Mouse (Mus musculus) embryonic facial prominence, embryonic 12.5 days (tissue): ENCODE data around the gene E330009J07Rik. TPM values are rescaled to one million over a fixed set of nuclear protein-coding genes. Genes with fewer than 3 reads are reported as not detected.
A peak's percentile ranks its signal among the peaks of the same experiment; 100 is the strongest.

Experiments
- ATAC-seq: fragments of 200-750 bp; cut with Nextera tagmentation; 2 replicates; pipeline ENCODE4 v1.8.0; 2017; ENCODE audit not compliant: insufficient number of reproducible peaks, insufficient read depth, low FRiP score, low TSS enrichment
- H3K27ac ChIP-seq: fragments of 300-500 bp; sonication (generic); 2 replicates; pipeline ENCODE4 v1.5.1; 2016; ENCODE audit warnings: mild to moderate bottlenecking
- H3K27me3 ChIP-seq: fragments of 300-500 bp; sonication (generic); 2 replicates; pipeline ENCODE4 v1.6.1; 2016; ENCODE audit warnings: mild to moderate bottlenecking, moderate library complexity
- H3K36me3 ChIP-seq: fragments of 300-500 bp; sonication (generic); 2 replicates; pipeline ENCODE4 v1.6.1; 2016; ENCODE audit warnings: mild to moderate bottlenecking
- H3K4me1 ChIP-seq: fragments of 300-500 bp; sonication (generic); 2 replicates; pipeline ENCODE4 v1.6.1; 2016
- H3K4me2 ChIP-seq: fragments of 300-500 bp; sonication (generic); replicated peaks from 2 replicates; pipeline ENCODE4 v1.6.1; 2016; ENCODE audit warnings: mild to moderate bottlenecking, moderate library complexity
- H3K4me3 ChIP-seq: fragments of 300-500 bp; sonication (generic); 2 replicates; pipeline ENCODE4 v1.5.1; 2016; ENCODE audit warnings: mild to moderate bottlenecking
- H3K9ac ChIP-seq: fragments of 300-500 bp; sonication (generic); 2 replicates; pipeline ENCODE4 v1.6.1; 2016; ENCODE audit warnings: mild to moderate bottlenecking, moderate library complexity
- H3K9me3 ChIP-seq: fragments of 300-500 bp; sonication (generic); 2 replicates; pipeline ENCODE4 v1.6.1; 2016; ENCODE audit warnings: mild to moderate bottlenecking, moderate library complexity
- WGBS: fragments of 180-500 bp; shearing (Covaris S2); methylation state at CpG from one replicate; pipeline ENCODE4 v1.1.7; 2016; 5-methylcytosine and 5-hydroxymethylcytosine counted together
- polyA plus RNA-seq: library from polyadenylated mRNA; unstranded; fragments of >200 nt; fragmentation: Nextera tagmentation; extraction: Ambion mirVana; gene quantifications from 2 replicates; pipeline ENCODE4 v1.2.1, GENCODE M21; 2016

The E330009J07Rik gene
- polyA plus RNA-seq, 1 experiment from 2014 or later = 12.1 TPM

DNA sequence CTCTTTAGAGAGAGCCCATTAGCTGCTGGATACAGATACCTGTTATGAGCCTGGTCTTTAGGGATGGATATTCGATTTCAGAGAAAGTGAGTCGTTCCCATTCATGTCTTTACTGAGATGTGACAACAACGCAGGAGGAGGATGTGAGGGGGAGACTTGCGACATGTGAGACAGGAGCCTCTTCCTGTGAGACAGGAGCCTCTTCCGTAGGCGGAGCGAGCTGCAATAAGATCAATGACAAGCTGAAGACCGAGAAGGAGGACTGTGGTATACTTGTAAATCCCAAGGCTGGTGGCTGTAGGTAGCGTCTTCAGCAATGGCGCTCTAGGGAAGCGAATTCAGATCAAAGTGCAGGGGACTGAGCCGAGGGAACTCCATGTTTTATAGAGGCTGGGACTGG is 3.8 kb upstream of the E330009J07Rik start:
- H3K4me3 ChIP-seq = no peak overlapping the region
- peaks cover 17% of the 10 kb centered on the region for H3K27me3 ChIP-seq
- no peaks in the 10 kb centered on the region for H3K9me3 ChIP-seq
- H3K4me1 ChIP-seq = peaks cover 2% of the 10 kb centered on the region
- H3K36me3 ChIP-seq = no peaks in the 10 kb centered on the region
- no peak overlapping the region for H3K9ac ChIP-seq
- no peak overlapping the region for H3K4me2 ChIP-seq
- WGBS = 46% methylated on average over 12 of the region's 12 CpGs
- ATAC-seq = no peak
- H3K27ac ChIP-seq = no peak overlapping the region

- Histone ChIP-seq H3K9ac (no peak within 1 kb of the TSS), H3K36me3 (no peaks in the 10 kb centered on the region), H3K4me3 (no peak within 1 kb of the TSS), H3K4me2 (no peak within 1 kb of the TSS), H3K9me3 (no peaks in the 10 kb centered on the region), H3K27me3 (peaks cover 17% of the 10 kb centered on the region), H3K4me1 (peaks cover 7% of the 10 kb centered on the region), H3K27ac (no peak within 1 kb of the TSS)
- WGBS = 78% methylated on average over 5 of the region's 5 CpGs
- no peak for ATAC-seq
Measured at GRCm38 (mm10) chr6:40438936-40439335, 3.0 kb upstream of the E330009J07Rik start, which contains the start of gene Wee2. Wee2 (plus strand) TSS chr6:40439088.

DNA sequence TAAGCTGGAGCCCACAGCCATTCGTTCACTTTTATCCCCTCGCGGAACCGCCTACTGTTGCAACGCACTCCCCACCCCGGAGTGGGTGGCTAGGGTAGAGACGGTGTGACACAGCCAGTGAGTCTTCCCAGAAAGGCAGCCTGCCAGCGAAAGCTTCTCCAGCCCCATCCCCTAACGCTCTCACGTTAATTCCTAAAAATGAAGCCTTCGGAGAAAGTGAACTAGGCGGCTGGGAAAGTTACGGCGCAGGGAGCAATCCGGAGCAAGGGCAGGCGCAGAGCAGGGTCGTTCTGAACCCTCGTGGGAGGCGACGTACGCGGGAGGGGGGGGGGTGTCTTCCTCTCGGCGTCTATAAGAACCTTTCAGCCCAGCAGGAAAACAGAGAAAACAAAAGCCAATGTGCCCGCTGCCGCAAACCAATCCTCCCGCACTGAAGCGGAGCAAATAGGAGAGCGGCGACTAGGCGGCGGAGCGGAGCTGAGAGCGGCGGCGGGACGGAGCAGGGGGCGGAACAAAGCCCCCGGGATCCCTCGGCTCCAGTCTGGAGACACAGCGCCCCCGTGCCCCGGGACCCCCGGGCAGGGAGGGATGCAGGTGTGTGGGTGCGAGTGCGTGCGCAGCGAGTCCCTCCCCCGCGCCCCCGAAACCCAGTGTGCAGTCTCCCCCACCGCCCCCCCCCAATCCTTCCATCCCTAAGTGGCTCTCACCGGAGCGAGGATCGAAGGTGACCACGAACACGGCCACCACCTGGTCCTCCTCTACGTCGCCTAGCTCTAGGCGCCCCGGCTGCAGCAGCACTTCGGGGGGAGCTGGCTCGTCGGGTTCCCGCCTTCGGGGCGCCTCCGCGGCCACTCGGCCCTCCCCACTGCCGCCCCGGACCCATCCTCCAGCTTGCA is 536 bp downstream of the E330009J07Rik start:
- Histone ChIP-seq H3K27me3 (peaks cover 9% of the 10 kb centered on the region), H3K9me3 (no peaks in the 10 kb centered on the region), H3K9ac (peak overlapping the region; percentile 64), H3K4me3 (peak overlapping the region; percentile 61), H3K36me3 (no peaks in the 10 kb centered on the region), H3K4me1 (peaks cover 10% of the 10 kb centered on the region), H3K4me2 (peak overlapping the region; percentile 80), H3K27ac (peak overlapping the region; percentile 14)
- ATAC-seq = peak; percentile 76
- under 1% methylated on average over 62 of the region's 72 CpGs for WGBS

DNA sequence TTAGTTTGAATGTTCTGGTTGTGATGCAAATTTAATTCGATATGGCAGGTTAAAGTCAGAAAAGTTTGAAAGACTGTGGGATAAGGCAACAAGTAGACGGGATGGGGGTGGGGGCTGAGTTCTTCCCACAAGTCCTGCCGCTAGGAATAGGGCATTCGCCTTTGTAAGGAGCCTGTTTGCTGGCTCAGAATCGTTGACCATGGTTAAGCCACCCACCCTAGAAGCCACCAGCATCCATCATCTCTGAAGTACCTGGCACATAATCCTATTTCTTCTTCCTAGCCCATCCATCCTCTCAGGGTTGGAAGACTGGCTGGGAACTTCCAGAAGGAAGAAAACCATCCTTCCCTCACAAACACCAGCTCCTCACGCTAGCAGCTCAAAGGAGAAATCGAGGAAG is 1.2 kb downstream of the E330009J07Rik start:
- Histone ChIP-seq H3K27me3 (peaks cover 7% of the 10 kb centered on the region), H3K27ac (no peak overlapping the region; the same call in 1 of the 2 replicates), H3K36me3 (no peaks in the 10 kb centered on the region), H3K4me1 (peaks cover 10% of the 10 kb centered on the region), H3K4me3 (peak overlapping the region; percentile 61), H3K9ac (peak overlapping the region; percentile 64), H3K9me3 (no peaks in the 10 kb centered on the region), H3K4me2 (peak overlapping the region; percentile 80)
- ATAC-seq = no peak
- WGBS = 12% methylated on average over 7 of the region's 7 CpGs

DNA sequence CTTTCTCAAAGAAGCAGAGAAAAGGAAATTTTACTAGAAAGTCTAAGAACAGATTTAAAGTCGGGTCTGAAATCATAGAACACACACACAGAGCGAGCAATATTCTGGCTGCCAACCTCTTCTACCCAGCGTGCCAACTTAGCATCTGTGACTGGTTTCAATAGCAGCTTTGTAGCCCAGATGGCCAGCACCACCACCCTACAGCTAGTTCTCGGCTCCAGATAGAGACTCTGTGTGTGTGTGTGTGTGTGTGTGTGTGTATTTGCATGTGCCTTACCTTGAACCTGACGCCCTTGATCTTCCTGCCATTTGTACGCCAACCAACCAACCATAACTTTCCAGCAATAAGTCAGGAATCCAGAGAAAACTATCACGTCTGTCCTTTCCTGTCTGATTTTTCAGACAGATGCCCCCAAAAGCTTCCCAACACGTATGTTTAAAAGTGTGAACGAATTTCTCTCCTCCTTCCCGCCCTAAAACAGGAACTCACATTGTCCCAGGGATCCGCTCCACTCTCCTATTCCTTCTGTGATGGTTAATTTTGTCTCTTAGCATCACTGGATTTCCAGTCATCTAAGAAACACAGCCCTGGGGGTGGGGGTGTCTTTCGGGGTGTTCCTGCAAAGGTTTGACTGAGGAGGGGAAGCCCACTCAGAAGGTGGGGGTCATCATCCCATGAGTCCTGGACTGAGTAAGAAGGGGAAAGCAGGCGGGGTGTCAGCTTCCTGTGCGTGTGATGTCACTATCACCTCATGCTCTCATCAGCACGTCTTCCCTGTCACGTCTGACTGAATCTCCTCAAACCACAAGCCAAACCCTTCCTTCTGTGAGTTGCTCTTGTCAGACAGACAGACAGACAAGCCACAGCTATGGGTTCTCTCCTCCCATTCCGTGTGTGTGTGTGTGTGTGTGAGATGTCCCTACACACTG is 3.3 kb downstream of the E330009J07Rik start:
- Histone ChIP-seq H3K9me3 (no peaks in the 10 kb centered on the region), H3K4me1 (peaks cover 10% of the 10 kb centered on the region), H3K9ac (no peak overlapping the region), H3K4me3 (no peak overlapping the region), H3K4me2 (no peak overlapping the region), H3K27ac (no peak overlapping the region), H3K36me3 (no peaks in the 10 kb centered on the region), H3K27me3 (peaks cover 4% of the 10 kb centered on the region)
- no peak for ATAC-seq
- 90% methylated on average over 17 of the region's 17 CpGs for WGBS

DNA sequence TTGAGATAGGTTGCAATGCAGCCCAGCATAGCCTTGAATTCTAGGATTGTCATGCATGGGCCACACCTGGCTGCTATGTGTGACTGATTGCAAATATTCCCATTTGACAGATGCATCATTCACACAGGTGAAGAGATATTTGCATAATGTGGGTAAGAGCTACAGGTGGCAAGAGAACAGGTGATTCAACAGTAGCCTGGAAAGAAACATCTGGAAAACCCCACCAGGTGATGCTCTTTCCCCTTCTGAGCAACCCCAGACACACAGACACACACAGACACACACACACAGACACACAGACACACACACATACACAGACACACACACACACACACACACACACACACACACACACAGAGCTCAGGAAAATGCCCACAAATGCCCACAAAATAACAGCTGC is 4.1 kb downstream of the E330009J07Rik start:
- peaks cover 10% of the 10 kb centered on the region for H3K4me1 ChIP-seq
- H3K36me3 ChIP-seq = no peaks in the 10 kb centered on the region
- H3K9ac ChIP-seq = no peak overlapping the region
- no peaks in the 10 kb centered on the region for H3K9me3 ChIP-seq
- no peak overlapping the region for H3K27ac ChIP-seq
- H3K27me3 ChIP-seq = no peaks in the 10 kb centered on the region
- H3K4me3 ChIP-seq = no peak overlapping the region
- H3K4me2 ChIP-seq = no peak overlapping the region
- ATAC-seq = no peak

GRCm38 (mm10) chr6:40431356-40431755 is 4.6 kb downstream of the E330009J07Rik start:
- H3K4me2 ChIP-seq = no peak overlapping the region
- H3K9ac ChIP-seq = no peak overlapping the region
- H3K4me1 ChIP-seq = peaks cover 10% of the 10 kb centered on the region
- H3K27me3 ChIP-seq = no peaks in the 10 kb centered on the region
- H3K4me3 ChIP-seq = no peak overlapping the region
- no peak for ATAC-seq
- H3K9me3 ChIP-seq = no peaks in the 10 kb centered on the region
- no peak overlapping the region for H3K27ac ChIP-seq
- no peaks in the 10 kb centered on the region for H3K36me3 ChIP-seq
- 56% methylated on average over 4 of the region's 4 CpGs for WGBS

DNA sequence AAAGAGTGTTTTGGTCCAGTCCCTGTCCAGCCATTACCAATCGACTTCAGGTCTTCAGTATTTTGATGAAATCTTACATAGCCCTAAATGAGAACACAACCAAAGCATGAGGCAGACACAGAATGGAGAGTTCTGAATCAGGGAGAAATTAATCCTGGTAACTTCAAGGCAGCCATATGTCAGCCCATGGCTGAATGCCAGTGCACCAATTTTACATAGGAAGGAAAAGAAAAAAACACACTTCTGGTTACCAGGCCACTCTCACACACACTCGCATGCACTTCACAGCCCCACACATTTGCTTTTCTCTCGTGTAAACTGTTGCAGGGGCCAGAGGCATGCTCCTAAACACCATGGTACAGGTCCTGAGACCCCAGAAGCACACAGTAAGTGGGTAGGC is 5.1 kb downstream of the E330009J07Rik start:
- ATAC-seq = no peak

GRCm38 (mm10) chr6:40430251-40430650 is 5.7 kb downstream of the E330009J07Rik start:
- 91% methylated on average over 3 of the region's 3 CpGs for WGBS
- Histone ChIP-seq H3K4me1 (peaks cover 10% of the 10 kb centered on the region), H3K27ac (no peak overlapping the region), H3K36me3 (no peaks in the 10 kb centered on the region), H3K27me3 (no peaks in the 10 kb centered on the region), H3K9ac (no peak overlapping the region), H3K4me2 (no peak overlapping the region), H3K9me3 (no peaks in the 10 kb centered on the region), H3K4me3 (no peak overlapping the region)
- ATAC-seq = no peak

More for the DNA sequence above, 5.1 kb downstream of the E330009J07Rik start:
- WGBS = 81% methylated on average over 3 of the region's 3 CpGs
- H3K36me3 ChIP-seq = no peaks in the 10 kb centered on the region
- H3K27me3 ChIP-seq = no peaks in the 10 kb centered on the region
- no peak overlapping the region for H3K4me3 ChIP-seq
- H3K4me2 ChIP-seq = no peak overlapping the region
- no peaks in the 10 kb centered on the region for H3K9me3 ChIP-seq
- H3K27ac ChIP-seq = no peak overlapping the region
- peaks cover 10% of the 10 kb centered on the region for H3K4me1 ChIP-seq
- H3K9ac ChIP-seq = no peak overlapping the region

DNA sequence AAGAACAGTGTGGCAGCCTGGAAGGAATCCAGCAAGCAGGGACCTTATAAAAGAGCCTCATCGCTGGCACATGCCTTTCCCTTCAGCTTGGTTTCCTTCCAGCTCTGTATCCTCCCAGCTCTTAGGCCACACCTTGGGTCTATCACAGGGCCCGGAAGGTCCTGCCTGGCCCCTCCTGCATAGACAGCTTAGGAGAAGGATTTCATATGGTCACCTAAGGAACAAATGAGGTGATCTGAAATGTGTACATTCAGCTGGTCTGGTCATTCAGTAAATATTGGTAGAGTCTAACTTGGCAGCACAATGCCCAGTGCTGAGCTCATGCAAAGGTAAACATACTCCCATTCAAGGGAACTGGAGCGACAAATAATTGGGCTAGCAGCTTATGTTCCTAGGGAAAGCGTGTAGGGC is 6.4 kb downstream of the E330009J07Rik start:
- no peaks in the 10 kb centered on the region for H3K27me3 ChIP-seq
- H3K4me2 ChIP-seq = no peak overlapping the region
- no peaks in the 10 kb centered on the region for H3K36me3 ChIP-seq
- H3K9me3 ChIP-seq = no peaks in the 10 kb centered on the region
- no peak overlapping the region for H3K4me3 ChIP-seq
- H3K4me1 ChIP-seq = peaks cover 6% of the 10 kb centered on the region; the same call in 1 of the 2 replicates
- WGBS = 77% methylated on average over 4 of the region's 4 CpGs
- ATAC-seq = no peak
- H3K27ac ChIP-seq = no peak overlapping the region
- no peak overlapping the region for H3K9ac ChIP-seq

- Histone ChIP-seq H3K9ac (no peak overlapping the region), H3K4me1 (peaks cover 3% of the 10 kb centered on the region; the same call in 1 of the 2 replicates), H3K27me3 (no peaks in the 10 kb centered on the region), H3K4me2 (no peak overlapping the region), H3K27ac (no peak overlapping the region), H3K4me3 (no peak overlapping the region), H3K36me3 (no peaks in the 10 kb centered on the region), H3K9me3 (no peaks in the 10 kb centered on the region)
- ATAC-seq = no peak
- WGBS = 76% methylated on average over 3 of the region's 3 CpGs
Measured at GRCm38 (mm10) chr6:40428696-40429095, 7.2 kb downstream of the E330009J07Rik start.
